Mouse (Mus musculus) retina, postnatal 7 days (tissue): ENCODE results near the gene Zcchc4.

ENCODE experiments used
- DNase-seq: peaks from one replicate; pipeline ENCODE4 v3.0.0-alpha.2; 2012; ENCODE audit warnings: low read depth, low spot score

Zcchc4 gene

DNA sequence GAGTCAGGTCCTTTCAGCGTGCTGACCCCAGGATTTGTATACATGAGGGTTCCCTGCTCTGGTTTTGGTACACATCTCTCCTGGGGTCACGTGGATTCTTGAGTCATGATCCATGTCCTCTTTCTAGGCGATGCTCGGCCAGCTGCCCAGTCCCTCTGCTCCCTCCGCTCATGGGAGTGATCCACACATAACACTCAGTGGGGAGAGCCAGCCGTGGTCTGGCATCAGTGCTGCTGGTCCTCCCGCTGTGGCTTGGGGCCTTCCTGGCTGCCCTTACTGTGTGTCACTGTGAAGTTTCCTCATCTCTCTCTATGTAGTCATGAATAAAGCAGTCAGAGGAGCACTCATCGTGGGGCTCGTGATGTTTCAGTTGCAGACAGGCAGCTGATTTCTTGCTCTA lies 18.9 kb downstream of the Zcchc4 start:
- DNase-seq: no peak

DNA sequence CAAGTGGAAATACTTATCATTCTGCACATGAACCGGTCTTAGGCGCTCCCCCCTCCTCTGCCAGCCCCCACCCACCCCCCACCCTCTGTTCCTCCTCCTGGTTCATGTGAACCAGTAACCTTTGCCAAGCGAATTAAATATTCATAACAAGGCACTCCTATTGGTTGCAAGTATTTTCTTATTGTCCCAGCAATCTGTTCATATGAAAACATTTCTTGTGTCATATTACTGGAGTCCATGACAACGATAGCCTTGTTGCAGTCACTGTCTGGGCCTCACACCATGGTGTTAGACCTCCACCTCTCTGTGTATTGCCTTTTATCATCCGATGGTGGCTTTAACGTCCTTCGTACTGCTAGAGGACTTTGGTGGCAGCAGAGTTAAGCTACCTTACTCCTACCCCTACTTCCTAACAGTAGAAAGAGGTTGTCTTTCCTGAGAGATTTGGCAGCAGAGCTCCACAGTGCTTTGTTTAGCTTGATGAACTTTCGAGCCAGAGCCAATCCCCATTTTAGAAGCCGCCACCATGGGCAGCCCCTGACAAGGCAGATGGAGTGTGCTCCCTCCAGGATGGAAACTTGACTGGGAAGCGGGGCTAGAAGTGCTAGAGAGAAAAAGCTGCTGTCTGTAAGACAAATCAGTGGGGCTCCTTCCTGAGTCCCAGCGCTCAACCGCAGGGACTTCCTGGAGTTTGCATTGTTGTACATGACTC lies 24.2 kb downstream of the Zcchc4 start:
- DNase-seq: no peak

DNA sequence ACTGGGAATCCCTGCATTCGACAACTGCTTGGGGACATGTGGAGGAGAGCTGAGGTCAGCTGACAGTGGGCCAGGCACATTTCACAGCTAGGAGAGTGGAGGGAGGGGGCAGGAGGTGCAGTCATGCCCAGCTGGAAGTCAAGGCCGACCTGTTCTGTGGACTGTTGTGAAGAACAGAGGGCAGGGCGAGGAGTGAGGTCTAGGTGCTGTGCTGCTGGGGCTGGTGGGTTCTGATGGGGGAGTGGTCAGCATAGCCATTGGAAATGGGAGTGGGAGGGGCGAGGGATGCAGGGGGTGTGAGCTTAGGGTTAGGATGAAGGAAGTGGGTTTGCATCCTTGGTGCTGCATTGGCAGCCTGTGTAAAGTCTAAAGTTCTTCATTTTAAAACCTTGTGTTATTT lies 30.6 kb downstream of the Zcchc4 start:
- no peak for DNase-seq

DNA sequence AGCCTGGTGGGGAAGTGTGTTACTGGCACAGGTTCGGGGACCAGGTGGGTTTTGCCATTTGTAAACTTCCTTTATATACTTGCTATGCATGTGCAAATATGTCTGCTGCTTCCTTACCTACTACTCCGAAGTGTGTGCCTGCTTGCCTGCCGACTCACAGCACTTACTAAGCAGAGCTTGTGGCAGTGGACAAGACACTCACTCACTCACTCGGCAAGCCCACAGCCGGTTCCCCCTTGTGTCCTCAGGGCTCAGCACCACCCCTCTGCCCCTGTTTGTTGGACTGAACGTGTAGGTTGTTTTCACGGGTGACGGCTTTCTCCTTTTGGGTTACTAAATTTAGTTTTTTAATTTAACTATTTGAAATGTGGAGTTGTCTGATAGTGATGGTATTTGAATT lies 31.1 kb downstream of the Zcchc4 start:
- no peak for DNase-seq

DNA sequence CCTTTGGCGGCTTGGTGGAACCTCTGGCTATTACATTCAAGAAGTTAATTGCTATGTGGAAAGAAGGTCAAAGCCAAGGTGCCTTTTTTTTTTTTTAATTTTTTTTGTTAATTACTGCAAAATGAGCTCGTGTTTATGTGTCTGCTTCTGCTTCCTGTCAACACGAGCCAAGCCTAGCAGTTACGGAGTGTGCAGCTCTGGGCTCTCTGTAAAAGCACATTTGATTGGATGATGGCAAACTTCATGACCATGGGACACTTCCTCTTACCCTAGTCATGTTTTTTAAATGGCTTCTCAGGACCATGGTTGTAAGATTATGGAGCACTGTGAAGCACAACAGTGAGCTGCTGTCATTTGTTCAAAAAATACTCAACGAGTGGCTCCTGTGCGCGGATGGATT lies 31.8 kb downstream of the Zcchc4 start:
- DNase-seq: no peak

DNA sequence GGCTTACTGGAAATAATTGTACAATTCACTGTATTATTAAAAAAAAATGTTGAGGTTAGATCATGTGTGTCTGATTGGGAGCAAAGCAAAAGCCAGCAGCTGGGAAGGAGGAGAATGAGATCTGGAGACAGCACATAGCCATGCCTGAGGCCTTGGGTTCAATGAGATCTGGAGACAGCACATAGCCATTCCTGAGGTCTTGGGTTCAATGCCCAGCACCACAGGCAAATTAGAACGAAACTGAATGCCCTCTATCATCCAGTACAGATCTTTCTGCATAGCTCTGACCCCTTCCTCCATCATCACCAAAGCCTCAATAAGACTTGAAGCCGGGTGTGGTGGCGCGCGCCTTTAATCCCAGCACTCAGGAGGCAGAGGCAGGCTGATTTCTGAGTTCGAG lies 35.2 kb downstream of the Zcchc4 start:
- DNase-seq: no peak

DNA sequence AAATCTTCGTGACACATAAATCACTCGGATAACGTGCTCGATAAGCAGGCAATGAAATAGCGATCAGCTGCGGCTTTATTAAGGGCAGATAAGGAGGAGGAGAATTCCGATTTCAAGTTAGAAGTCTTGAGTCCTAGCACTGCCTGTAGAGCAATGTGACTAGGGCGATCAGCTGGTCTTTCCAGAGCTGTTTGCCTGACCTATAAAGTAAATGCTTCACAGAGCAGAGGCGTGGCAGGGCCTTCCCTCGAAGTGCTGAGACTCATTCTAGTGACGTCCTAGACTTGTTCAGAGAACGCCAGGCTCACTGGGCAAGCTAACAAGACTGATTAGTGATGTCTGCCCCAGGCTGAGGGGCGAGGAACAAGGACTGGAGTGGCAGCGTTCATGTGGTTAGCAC lies 35.8 kb downstream of the Zcchc4 start:
- no peak for DNase-seq

DNA sequence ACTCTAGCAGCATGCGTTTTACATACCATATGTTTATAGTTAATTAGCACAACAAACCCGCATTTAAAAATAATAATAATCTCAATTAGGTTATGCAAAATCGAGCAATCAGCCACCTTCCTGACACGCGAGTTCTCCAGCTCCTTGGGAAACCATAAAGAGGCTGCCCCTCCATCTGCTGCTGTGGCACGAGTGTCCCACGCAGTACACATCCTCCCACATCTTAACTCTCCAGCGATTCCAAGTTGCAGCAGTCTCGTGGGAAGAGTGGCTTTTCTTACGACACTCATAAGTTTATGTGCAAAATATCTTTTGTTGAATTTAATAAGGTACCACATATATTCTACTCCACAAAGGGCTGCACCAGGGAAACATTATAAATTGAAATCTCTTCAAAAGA lies 37.2 kb downstream of the Zcchc4 start:
- no peak for DNase-seq

DNA sequence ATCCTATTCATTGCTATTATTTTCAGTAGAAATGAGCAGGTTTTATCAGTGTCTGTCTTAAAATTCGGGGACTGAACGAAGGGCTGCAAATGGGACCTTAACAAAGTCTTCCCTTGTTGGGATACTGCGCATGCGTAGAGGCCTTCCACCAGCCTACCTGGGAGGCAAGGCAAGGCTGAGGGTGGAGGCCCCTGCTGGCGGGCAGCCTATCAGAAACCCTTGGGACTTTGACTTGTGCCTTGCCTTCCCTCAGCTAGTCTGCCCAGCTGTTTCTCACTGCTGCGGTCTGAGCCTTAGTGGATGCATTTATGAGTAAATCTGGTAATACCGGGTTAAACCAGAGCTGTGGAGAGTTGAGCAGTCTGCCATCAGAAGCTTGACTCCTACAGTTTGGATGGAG lies 38.1 kb downstream of the Zcchc4 start:
- DNase-seq: no peak

DNA sequence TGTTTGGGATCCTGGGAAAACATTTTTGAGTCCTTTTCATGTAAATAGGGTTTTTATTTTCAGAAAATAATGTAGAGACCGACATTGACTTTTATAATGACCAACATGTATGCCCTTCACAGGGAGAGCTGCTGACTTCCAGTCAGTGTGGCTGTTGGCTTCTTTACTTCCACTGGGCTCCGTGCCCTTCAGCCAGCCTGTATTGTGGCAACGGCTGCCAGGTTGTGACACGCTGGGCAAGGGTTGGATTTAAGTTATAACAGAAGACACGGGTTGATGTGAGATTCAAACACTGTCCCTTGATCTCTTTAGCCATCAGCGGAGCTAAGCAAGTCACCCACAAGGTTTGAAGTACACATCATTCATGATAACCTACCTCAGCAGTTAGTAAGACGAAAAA lies 43.5 kb downstream of the Zcchc4 start:
- DNase-seq: no peak

DNA sequence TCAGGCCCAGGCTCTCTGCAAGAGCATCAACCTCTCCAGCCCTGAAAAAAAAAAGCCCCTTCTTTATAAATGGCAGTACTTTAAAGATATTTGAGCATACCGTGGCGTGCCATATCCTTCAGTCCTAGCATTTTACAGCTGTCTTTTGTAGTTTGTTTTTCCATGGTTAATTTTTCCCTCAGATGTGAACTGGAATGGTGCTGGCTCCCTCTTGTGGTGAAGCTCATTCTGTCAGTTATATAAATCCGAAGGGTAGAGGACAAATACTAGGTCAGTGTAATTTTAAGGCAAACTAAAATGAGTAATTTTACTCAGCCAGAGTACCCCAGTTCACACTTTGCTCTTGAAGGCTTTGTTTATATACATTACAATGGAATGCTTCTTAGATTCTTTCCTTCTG lies 46.5 kb downstream of the Zcchc4 start:
- peak; percentile 29 for DNase-seq

DNA sequence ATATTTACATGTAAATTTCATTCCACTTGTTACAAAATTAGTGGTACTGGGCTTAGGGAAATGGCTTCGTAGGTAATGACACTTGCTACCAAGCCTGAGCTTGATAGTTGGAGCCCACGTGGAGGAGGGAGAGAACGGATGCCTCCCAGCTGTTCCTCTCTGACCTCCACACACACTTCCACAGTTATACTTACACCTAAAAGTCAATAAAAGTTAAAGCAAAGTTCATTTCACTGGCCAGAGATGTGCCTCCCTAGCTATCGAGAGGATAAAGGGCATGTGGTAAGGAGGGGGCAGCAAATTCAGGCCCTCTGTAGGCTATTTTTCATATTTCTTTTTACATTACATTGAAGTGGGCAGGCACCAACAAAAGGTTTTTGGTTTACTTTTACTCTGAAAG lies 52.7 kb downstream of the Zcchc4 start:
- no peak for DNase-seq

DNA sequence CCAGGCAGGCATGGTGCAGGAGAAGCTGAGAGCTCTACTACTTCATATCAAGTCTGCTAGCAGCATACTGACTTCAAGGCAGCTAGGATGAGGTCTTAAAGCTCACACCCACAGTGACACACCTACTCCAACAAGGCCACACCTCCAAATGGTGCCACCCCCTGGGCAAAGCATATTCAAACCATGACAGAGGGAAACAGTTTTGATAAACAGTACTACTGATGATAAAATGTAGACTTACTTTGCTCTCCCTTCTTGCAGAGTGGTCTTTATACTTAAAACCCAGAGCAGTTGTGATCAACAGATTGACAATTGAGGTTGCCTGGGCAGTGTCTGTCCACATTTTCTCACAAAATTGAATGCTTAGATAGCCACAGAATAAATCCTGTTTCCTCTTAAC lies 57.8 kb downstream of the Zcchc4 start:
- no peak for DNase-seq

DNA sequence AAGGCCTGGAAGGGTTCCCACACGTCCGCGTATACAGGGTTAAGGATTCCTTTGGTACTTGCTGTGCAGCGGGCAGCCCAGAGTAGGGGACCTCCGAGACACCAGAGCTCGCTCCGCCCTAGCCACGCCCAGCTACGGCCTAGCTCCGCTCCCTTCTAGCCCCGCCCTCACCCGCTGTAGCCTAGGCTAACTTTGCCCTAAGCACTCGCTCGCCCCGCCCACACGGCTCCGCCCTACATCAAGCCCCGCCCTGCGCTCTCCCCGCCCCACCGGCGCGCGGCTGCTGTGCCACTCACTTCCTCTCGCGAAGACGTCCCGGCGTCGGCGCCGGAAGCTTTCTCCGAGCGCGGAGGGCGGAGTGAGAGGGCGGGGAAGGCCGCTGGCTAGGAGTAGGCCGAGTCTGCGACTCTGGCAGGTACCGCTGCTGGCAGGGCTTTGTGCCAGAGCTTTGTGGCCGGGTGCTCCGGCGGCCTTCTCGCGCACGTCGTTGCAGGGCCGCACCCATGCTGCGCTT lies 58.6 kb downstream of the Zcchc4 start, which contains the start of gene Anapc4:
TSS of gene Anapc4 (plus strand) at position 252 of the 514 bp plus-strand sequence.
- peak; percentile 95 for DNase-seq

DNA sequence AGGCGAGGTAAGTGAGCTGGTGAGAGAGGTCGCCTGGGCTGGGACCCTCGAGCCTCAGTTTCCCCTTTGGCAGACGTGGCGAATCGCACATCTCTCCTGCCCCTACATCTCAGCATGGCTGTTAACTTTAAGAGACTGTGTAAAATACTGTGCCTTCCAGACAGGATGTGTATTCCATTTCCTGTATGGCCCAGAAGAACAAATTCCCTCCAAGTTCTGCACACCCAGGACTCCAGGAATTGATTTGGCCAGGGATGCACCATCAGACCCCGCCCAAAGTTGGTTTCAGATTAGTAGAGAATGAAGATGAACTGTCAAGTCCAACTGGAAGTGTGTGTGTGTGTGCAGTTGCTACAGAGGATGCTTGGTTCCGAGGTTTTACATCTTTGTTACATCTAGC lies 59.2 kb downstream of the Zcchc4 start:
- no peak for DNase-seq

DNA sequence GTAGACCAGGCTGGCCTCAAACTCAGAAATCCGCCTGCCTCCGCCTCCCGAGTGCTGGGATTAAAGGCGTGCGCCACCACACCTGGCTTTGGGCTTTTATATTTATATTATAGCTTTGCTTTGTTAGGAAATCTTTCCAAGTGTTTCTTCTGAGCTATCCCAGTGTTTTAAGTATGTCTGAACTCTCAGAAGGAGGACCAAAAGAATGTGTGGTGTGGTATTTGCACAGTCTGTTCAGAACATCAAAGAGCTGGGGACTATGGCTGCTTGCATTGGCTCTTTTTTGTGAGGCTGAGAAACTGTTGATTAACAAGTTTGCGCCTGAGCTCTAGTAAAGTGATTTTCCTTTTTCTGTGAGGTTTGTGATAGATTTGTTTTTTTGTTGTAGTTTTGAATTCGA lies 69.1 kb downstream of the Zcchc4 start:
- DNase-seq: no peak

DNA sequence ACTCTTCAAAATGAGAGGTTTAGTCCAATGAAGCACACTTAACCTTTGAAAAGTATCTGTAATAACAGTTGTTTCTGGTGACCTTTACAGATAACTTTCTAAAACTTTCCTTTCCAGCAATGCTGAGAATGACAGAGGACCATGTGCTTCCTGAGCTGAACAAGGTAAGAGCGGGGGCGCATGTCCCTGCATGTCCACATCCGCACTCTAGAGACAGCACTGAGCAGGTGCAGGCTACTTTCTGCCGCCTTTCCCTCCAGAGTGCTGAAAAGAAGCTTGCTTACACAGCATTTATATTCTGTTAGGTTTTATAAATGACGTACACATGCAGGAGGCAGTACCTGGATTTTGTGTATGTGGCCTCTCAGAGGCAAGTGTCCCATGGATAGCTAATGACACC lies 80.5 kb downstream of the Zcchc4 start:
- no peak for DNase-seq

DNA sequence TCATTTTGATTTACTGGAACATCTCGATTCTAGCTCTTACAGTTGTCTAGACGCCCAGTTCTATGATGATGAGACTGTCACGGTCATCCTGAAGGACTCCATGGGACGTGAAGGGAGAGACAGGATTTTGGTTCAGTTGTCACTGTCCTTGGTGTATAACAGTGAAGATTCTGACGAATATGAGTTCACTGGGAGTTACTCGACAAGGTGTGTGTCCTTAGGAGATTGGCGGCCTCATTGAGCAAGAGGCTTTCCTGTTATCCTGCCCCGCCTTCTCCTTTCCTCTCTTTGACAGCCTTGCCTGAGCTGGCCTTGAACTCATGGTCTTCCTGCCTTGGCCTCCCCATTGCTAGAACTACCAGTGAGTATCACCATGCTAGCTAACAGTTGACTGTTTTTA lies 89.2 kb downstream of the Zcchc4 start:
- no peak for DNase-seq

DNA sequence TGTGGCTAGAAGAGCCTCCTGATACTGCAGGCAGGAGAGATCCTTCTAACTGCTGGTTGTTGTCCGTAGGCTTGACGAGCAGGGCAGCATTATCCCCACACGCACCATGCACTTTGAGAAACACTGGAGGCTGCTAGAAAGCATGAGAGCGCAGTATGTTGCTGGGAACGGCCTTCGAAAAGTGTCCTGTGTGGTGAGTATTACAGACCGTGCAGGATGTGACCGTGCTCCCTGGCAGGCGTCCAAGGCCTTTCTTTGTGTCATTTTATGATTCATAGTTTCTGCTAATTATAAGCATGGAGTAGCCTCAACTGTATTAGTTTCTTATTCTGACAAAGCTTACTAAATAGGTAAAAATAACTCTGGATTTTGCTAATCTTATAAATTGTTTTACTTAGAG lies 90.6 kb downstream of the Zcchc4 start:
- no peak for DNase-seq

DNA sequence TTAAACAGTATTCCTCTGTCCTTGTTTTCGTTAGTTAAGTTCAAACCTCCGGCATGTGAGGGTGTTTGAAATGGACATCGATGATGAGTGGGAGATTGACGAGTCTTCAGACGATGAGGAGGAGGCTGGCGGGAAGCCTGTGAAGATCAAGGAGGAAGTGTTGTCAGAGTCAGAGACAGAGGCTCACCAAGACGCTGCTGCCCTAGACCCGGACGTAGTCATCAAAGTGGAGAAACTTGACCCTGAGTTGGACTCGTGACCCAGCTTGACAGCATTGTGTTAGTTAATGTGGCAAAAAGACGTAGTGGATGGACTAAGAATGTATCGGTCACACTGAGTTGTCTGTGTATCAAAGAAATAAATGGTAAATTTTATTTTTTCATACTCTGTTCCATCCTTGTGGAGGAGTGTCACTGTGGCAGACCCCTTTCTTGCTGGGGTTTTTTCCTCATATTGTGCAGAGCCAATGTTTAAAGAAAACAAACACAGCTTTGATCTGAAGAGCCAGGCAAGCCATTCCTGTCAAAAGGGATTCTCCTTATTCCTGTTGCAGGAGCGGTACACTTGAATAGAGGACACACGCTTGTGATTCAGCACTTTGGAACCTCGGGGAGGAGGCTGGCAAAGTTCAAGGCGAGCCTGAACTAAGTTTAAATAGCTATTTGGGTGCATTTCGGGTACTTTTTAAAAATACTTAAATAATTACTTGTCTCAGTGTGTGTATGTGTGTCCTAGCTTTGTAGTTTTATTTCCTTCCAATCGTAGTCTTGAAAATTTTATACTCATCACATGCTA lies 91.3 kb downstream of the Zcchc4 start:
- no peak for DNase-seq

DNA sequence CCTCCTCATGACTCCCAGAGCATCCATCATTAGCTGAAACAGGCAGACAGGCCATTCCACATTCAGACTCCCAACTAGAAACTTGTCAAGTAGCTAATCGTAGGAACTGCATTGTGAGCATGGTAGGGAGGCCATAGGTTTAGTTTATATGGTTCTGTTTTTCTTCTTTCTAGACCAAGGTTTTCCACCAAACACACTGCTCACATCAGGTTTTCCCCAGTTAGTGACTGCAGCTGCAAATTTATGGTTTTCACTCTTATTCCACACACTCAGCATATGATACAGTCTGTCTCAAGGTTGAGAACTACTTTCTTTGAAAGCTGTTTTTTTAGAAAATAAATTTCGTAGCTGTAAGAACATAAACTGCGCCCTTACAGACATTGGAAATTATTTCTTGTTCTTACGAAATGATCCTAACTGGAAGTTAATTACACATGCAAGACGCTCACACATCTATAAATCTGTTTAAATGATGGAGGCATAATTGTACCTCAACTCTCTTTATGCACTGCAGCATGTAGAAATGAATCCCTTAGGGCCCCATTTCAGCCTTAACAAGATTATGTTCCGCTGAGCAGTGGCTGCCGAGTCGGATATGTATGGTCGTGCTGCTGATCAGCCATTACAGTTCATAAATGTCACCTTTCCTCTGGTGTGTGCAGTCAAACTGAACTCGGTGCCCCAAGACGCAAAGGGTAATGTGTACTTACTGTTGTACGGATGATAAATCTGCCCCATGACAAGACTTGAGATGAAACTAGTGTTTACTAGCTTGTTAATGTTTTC lies 93.9 kb downstream of the Zcchc4 start:
- DNase-seq: no peak

DNA sequence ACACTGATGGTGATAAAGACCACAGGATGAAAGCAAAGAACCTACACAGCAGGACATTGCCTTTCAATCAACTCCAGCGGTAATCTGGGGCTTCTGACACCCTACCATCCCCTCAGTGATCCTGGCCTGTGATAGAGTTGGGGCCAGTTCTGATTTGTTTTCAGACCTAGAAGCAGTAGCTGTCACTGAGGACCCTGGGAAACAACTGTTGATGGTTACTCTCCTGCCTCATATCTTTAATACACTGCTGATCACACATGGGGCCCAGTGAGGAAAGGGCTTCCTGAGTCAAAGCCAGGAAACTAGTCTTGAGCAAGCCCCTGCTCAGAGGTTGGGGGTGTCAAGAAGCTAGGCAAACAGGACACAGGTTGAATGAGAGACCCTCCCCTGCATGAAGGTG lies 96.3 kb downstream of the Zcchc4 start:
- DNase-seq: no peak
